Mouse (Mus musculus): Measurements from ENCODE around the gene Wdr46. TPM values are rescaled to one million over a fixed set of nuclear protein-coding genes. Genes with fewer than 3 reads are reported as not detected.
"Not testable (repeated sequence)": the region's sequence is repeated elsewhere in the genome, so short reads cannot be mapped to it uniquely, and the experiment has no call there.

Wdr46 gene
- polyA plus RNA-seq, 1 experiment from 2014 or later = 67.0 TPM

- no peak overlapping the region for H3K9ac ChIP-seq (ENCODE audit: low read depth, low read length)
- no peaks in the 10 kb centered on the region for H3K27me3 ChIP-seq (replicated peaks; ENCODE audit: control insufficient read depth, insufficient read depth, low read length)
- peaks cover 5% of the 10 kb centered on the region; the same call in 1 of the 2 replicates for H3K36me3 ChIP-seq (ENCODE audit: control insufficient read depth, insufficient read depth, low read length)
- WGBS = 68% methylated on average over 4 of the region's 4 CpGs
- no peaks in the 10 kb centered on the region for H3K9me3 ChIP-seq (ENCODE audit: control insufficient read depth, low read length)
- H3K4me3 ChIP-seq (ENCODE audit: low read depth, low read length) = no peak overlapping the region
- no peak overlapping the region for H3K27ac ChIP-seq (ENCODE audit: low read depth, low read length)
- DNase-seq (ENCODE audit: low spot score) (no peak), ATAC-seq (replicated peaks; ENCODE audit: low FRiP score) (no peak)
- H3K4me1 ChIP-seq (replicated peaks; ENCODE audit: control insufficient read depth, insufficient read depth, low read length) = no peaks in the 10 kb centered on the region
- no peak overlapping the region for H3K4me2 ChIP-seq
Observed at GRCm38 (mm10) chr17:33969394-33969793, 28.9 kb downstream of the Wdr46 start.

- ATAC-seq (replicated peaks; ENCODE audit: low FRiP score) = no peak
- H3K27me3 ChIP-seq (replicated peaks; ENCODE audit: control insufficient read depth, insufficient read depth, low read length) = peaks cover 2% of the 10 kb centered on the region
- no peak for DNase-seq (ENCODE audit: low spot score)
Observed at GRCm38 (mm10) chr17:33972691-33973090, 32.2 kb downstream of the Wdr46 start.

GRCm38 (mm10) chr17:33973572-33973971, 33.1 kb downstream of the Wdr46 start:
- Histone ChIP-seq H3K27me3 (replicated peaks; ENCODE audit: control insufficient read depth, insufficient read depth, low read length) (peaks cover 11% of the 10 kb centered on the region), H3K4me3 (ENCODE audit: low read depth, low read length) (no peak overlapping the region), H3K36me3 (ENCODE audit: control insufficient read depth, insufficient read depth, low read length) (no peaks in the 10 kb centered on the region), H3K4me1 (replicated peaks; ENCODE audit: control insufficient read depth, insufficient read depth, low read length) (peaks cover 4% of the 10 kb centered on the region; the same call in 1 of the 2 replicates), H3K9ac (ENCODE audit: low read depth, low read length) (no peak overlapping the region), H3K4me2 (no peak overlapping the region), H3K9me3 (ENCODE audit: control insufficient read depth, low read length) (no peaks in the 10 kb centered on the region), H3K27ac (ENCODE audit: low read depth, low read length) (no peak overlapping the region)
- ATAC-seq (replicated peaks; ENCODE audit: low FRiP score) (no peak), DNase-seq (ENCODE audit: low spot score) (no peak)
- 57% methylated on average over 3 of the region's 3 CpGs for WGBS

More at GRCm38 (mm10) chr17:33972691-33973090, 32.2 kb downstream of the Wdr46 start:
- no peak overlapping the region for H3K4me2 ChIP-seq
- H3K9ac ChIP-seq (ENCODE audit: low read depth, low read length) = no peak overlapping the region
- no peak overlapping the region for H3K27ac ChIP-seq (ENCODE audit: low read depth, low read length)
- H3K36me3 ChIP-seq (ENCODE audit: control insufficient read depth, insufficient read depth, low read length) = no peaks in the 10 kb centered on the region
- 6% methylated on average over 1 of the region's 1 CpGs for WGBS
- H3K4me1 ChIP-seq (replicated peaks; ENCODE audit: control insufficient read depth, insufficient read depth, low read length) = peaks cover under 1% of the 10 kb centered on the region; the same call in 1 of the 2 replicates
- no peak overlapping the region for H3K4me3 ChIP-seq (ENCODE audit: low read depth, low read length)
- no peaks in the 10 kb centered on the region for H3K9me3 ChIP-seq (ENCODE audit: control insufficient read depth, low read length)

DNA sequence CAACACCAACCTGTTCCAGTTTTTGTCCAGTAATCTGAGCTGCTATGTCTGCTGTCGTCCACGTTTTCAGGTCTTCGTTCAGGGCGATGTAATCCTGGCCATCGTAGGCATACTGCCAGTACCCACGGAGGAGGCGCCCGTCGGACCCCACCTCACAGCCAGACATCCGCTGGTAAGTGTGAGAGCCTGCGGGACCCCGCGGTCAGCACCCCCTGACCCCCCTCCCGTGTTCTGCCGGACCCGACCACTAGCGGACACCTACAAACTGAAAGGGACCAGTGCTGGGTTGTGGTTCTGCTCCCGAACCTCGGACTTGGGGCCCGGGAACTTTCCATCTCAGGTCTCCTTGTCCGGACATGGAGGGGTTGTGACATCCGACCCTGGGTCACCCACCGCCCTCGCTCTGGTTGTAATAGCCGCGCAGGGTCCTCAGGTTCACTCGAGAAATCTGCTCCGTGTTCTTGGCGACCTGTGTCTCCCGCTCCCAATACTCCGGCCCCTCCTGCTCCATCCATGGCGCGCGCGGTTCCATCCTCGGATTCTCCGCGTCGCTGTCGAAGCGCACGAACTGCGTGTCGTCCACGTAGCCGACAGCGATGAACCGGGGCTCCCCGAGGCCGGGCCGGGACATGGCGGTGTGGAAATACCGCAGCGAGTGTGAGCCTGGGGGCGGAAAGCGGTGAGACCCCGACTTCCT, 37.5 kb downstream of the Wdr46 start:
- H3K27me3 ChIP-seq (replicated peaks; ENCODE audit: control insufficient read depth, insufficient read depth, low read length) = peaks cover 18% of the 10 kb centered on the region
- no peak overlapping the region for H3K27ac ChIP-seq (ENCODE audit: low read depth, low read length)
- H3K4me2 ChIP-seq = peak overlapping the region; percentile 87
- H3K4me1 ChIP-seq (replicated peaks; ENCODE audit: control insufficient read depth, insufficient read depth, low read length) = peaks cover 21% of the 10 kb centered on the region
- H3K36me3 ChIP-seq (ENCODE audit: control insufficient read depth, insufficient read depth, low read length) = no peaks in the 10 kb centered on the region
- peak overlapping the region; percentile 50 for H3K4me3 ChIP-seq (ENCODE audit: low read depth, low read length)
- H3K9ac ChIP-seq (ENCODE audit: low read depth, low read length) = peak overlapping the region; percentile 38
- DNase-seq (ENCODE audit: low spot score) (no peak), ATAC-seq (replicated peaks; ENCODE audit: low FRiP score) (no peak)
- no peaks in the 10 kb centered on the region for H3K9me3 ChIP-seq (ENCODE audit: control insufficient read depth, low read length)
- WGBS = 2% methylated on average over 57 of the region's 57 CpGs

DNA sequence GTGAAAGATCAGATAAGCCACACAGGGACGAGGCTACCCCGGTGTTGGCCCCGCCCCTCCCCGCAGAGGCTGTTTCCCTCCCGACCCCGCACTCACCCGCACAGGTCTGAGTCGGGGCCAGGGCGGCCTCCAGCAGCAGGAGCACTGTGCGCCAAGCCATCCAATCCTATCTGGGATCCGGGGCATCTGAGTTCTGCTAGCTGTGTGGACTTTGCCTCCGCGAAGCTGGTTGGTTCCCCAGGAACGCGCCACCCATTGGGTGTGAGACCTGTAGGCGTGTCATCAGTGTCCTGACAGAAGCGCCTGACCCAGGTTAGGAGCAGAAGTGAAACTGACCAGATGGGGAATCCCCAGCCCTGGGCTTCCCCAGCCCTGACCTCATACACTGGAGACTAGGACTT, 38.2 kb downstream of the Wdr46 start:
- Histone ChIP-seq H3K9me3 (ENCODE audit: control insufficient read depth, low read length) (no peaks in the 10 kb centered on the region), H3K4me3 (ENCODE audit: low read depth, low read length) (peak overlapping the region; percentile 50), H3K27me3 (replicated peaks; ENCODE audit: control insufficient read depth, insufficient read depth, low read length) (peaks cover 18% of the 10 kb centered on the region), H3K4me2 (peak overlapping the region; percentile 87), H3K27ac (ENCODE audit: low read depth, low read length) (peak overlapping the region; percentile 43; the same call in 1 of the 2 replicates), H3K4me1 (replicated peaks; ENCODE audit: control insufficient read depth, insufficient read depth, low read length) (peaks cover 21% of the 10 kb centered on the region), H3K9ac (ENCODE audit: low read depth, low read length) (peak overlapping the region; percentile 38), H3K36me3 (ENCODE audit: control insufficient read depth, insufficient read depth, low read length) (no peaks in the 10 kb centered on the region)
- ATAC-seq (replicated peaks; ENCODE audit: low FRiP score) = peak; percentile 82
- DNase-seq (ENCODE audit: low spot score) = peak; percentile 68
- WGBS = 1% methylated on average over 17 of the region's 17 CpGs

- Histone ChIP-seq H3K36me3 (ENCODE audit: control insufficient read depth, insufficient read depth, low read length) (no peaks in the 10 kb centered on the region), H3K27me3 (replicated peaks; ENCODE audit: control insufficient read depth, insufficient read depth, low read length) (peaks cover 18% of the 10 kb centered on the region), H3K9ac (ENCODE audit: low read depth, low read length) (no peak overlapping the region), H3K27ac (ENCODE audit: low read depth, low read length) (no peak overlapping the region), H3K4me1 (replicated peaks; ENCODE audit: control insufficient read depth, insufficient read depth, low read length) (peaks cover 21% of the 10 kb centered on the region), H3K9me3 (ENCODE audit: control insufficient read depth, low read length) (no peaks in the 10 kb centered on the region), H3K4me2 (no peak overlapping the region), H3K4me3 (ENCODE audit: low read depth, low read length) (no peak overlapping the region)
- 63% methylated on average over 6 of the region's 6 CpGs for WGBS
- no peak for DNase-seq (ENCODE audit: low spot score)
- ATAC-seq (replicated peaks; ENCODE audit: low FRiP score) = no peak
Observed at GRCm38 (mm10) chr17:33979512-33980050, 39.1 kb downstream of the Wdr46 start.

- peaks cover 18% of the 10 kb centered on the region for H3K27me3 ChIP-seq (replicated peaks; ENCODE audit: control insufficient read depth, insufficient read depth, low read length)
- DNase-seq (ENCODE audit: low spot score) (no peak), ATAC-seq (replicated peaks; ENCODE audit: low FRiP score) (no peak)
- peaks cover 21% of the 10 kb centered on the region for H3K4me1 ChIP-seq (replicated peaks; ENCODE audit: control insufficient read depth, insufficient read depth, low read length)
- H3K4me3 ChIP-seq (ENCODE audit: low read depth, low read length) = no peak overlapping the region
- no peaks in the 10 kb centered on the region for H3K9me3 ChIP-seq (ENCODE audit: control insufficient read depth, low read length)
- H3K27ac ChIP-seq (ENCODE audit: low read depth, low read length) = no peak overlapping the region; the same call in none of the 2 replicates
- H3K36me3 ChIP-seq (ENCODE audit: control insufficient read depth, insufficient read depth, low read length) = no peaks in the 10 kb centered on the region
- no peak overlapping the region; the same call in 1 of the 2 replicates for H3K9ac ChIP-seq (ENCODE audit: low read depth, low read length)
- H3K4me2 ChIP-seq = no peak overlapping the region; the same call in 1 of the 2 replicates
- 79% methylated on average over 19 of the region's 19 CpGs for WGBS
Observed at GRCm38 (mm10) chr17:33980181-33981035, 39.9 kb downstream of the Wdr46 start.

DNA sequence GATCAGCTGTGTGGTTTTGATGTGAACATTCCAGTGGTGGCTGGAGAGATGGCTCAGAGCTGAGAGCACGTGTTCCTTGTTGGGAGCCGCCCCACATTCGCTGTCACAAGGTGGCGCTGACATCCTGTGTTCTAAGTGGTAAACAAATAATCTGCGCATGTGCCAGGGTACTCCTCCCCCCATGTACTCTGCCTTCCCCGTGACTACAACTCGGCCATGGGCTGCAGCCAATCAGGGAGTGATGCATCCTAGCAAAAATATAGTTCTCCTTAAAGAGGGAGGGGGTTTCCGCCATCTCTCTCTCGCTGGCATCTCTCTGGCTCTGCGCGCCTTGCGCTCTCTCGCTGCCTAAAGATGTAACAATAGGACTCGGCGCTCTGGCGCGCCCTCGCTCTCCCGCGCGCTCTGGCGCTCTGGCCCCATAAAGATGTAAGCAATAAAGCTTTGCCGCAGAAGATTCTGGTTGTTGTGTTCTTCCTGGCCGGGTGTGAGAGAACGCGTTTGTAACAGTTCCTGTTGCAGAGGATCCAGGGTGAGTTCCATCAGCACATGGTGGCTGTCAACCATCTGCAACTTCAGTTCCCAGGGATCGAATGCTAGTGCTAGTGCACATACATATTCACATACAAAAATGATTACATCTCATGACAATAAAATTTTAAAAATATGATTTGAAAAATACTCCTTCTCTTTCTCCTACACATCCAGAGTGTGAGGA, 40.9 kb downstream of the Wdr46 start:
- H3K27ac ChIP-seq (ENCODE audit: low read depth, low read length) = peak overlapping the region; percentile 68; the same call in 1 of the 2 replicates
- H3K9ac ChIP-seq (ENCODE audit: low read depth, low read length) = peak overlapping the region; percentile 61; the same call in 1 of the 2 replicates
- H3K36me3 ChIP-seq (ENCODE audit: control insufficient read depth, insufficient read depth, low read length); H3K9me3 ChIP-seq (ENCODE audit: control insufficient read depth, low read length): not testable (repeated sequence)
- ATAC-seq (replicated peaks; ENCODE audit: low FRiP score) (peak; percentile 81), DNase-seq (ENCODE audit: low spot score) (peak; percentile 85)
- peak overlapping the region; percentile 57 for H3K4me3 ChIP-seq (ENCODE audit: low read depth, low read length)
- peaks cover 21% of the 10 kb centered on the region for H3K4me1 ChIP-seq (replicated peaks; ENCODE audit: control insufficient read depth, insufficient read depth, low read length)
- peaks cover 18% of the 10 kb centered on the region for H3K27me3 ChIP-seq (replicated peaks; ENCODE audit: control insufficient read depth, insufficient read depth, low read length)
- peak overlapping the region; percentile 74 for H3K4me2 ChIP-seq
- 1% methylated on average over 27 of the region's 27 CpGs for WGBS
